Mouse (Mus musculus): ENCODE results near the gene Gskip. TPM values are rescaled to one million over a fixed set of nuclear protein-coding genes. Genes with fewer than 3 reads are reported as not detected.

Gene Gskip
- 1 to 10 TPM; 6.6 to 7.7 TPM for total RNA-seq (2021)
- long read RNA-seq, experiment 1, transcript Gskip-201 (3 exons, 2,720 nt): major isoform, 10 of 16 reads
- long read RNA-seq, experiment 1, partial matches to known transcripts: 0 of 16 reads
- long read RNA-seq, experiment 1, other reads (novel, unspliced or antisense): 2 of 16 reads
- long read RNA-seq, experiment 2, transcript Gskip-201 (3 exons, 2,720 nt): major isoform, 6 of 12 reads
- long read RNA-seq, experiment 2, partial matches to known transcripts: 1 of 12 reads
- long read RNA-seq, experiment 2, other reads (novel, unspliced or antisense): 2 of 12 reads

GRCm38 (mm10) chr12:105683933-105684901, at the start of gene Gskip:
Gskip (plus strand) TSS chr12:105684829.
- DNase-seq: peak; percentile 29

GRCm38 (mm10) chr12:105636551-105636950, 48.1 kb upstream of the Gskip start:
- no peak for DNase-seq

- no peak for DNase-seq
Observed at GRCm38 (mm10) chr12:105637554-105637953, 47.1 kb upstream of the Gskip start.

- no peak for DNase-seq
Observed at GRCm38 (mm10) chr12:105642770-105643321, 41.8 kb upstream of the Gskip start.

GRCm38 (mm10) chr12:105655850-105656249, 28.8 kb upstream of the Gskip start:
- no peak for DNase-seq

- DNase-seq: no peak
Observed at GRCm38 (mm10) chr12:105676274-105676673, 8.4 kb upstream of the Gskip start.

GRCm38 (mm10) chr12:105678211-105678610, 6.4 kb upstream of the Gskip start:
- no peak for DNase-seq

- DNase-seq: no peak
Observed at GRCm38 (mm10) chr12:105678762-105679161, 5.9 kb upstream of the Gskip start.

- DNase-seq: peak; percentile 95
Observed at GRCm38 (mm10) chr12:105685001-105685691, 517 bp downstream of the Gskip start, which contains the start of gene Atg2b. Atg2b (minus strand) TSS chr12:105685211.

- DNase-seq: no peak
Observed at GRCm38 (mm10) chr12:105686791-105687190, 2.2 kb downstream of the Gskip start.

GRCm38 (mm10) chr12:105687416-105687815, 2.8 kb downstream of the Gskip start:
- DNase-seq: no peak

- no peak for DNase-seq
Observed at GRCm38 (mm10) chr12:105688546-105688945, 3.9 kb downstream of the Gskip start.

GRCm38 (mm10) chr12:105689435-105689834, 4.8 kb downstream of the Gskip start:
- DNase-seq: no peak

GRCm38 (mm10) chr12:105694021-105694420, 9.4 kb downstream of the Gskip start:
- peak; percentile 19 for DNase-seq

- DNase-seq: no peak
Observed at GRCm38 (mm10) chr12:105695848-105696247, 11.2 kb downstream of the Gskip start.

GRCm38 (mm10) chr12:105697104-105697780, 12.6 kb downstream of the Gskip start:
- DNase-seq: no peak

GRCm38 (mm10) chr12:105700433-105700832, 15.8 kb downstream of the Gskip start:
- DNase-seq: no peak

- DNase-seq: peak; percentile 68
Observed at GRCm38 (mm10) chr12:105705799-105706487, 21.3 kb downstream of the Gskip start, which contains the start of gene Ak7. Ak7 (plus strand) TSS chr12:105705976.

- no peak for DNase-seq
Observed at GRCm38 (mm10) chr12:105718616-105719015, 34.0 kb downstream of the Gskip start.

- no peak for DNase-seq
Observed at GRCm38 (mm10) chr12:105720196-105720595, 35.6 kb downstream of the Gskip start.
